17 mouse cellular contexts compared by ENCODE assay signal in the genomic region with DNA sequence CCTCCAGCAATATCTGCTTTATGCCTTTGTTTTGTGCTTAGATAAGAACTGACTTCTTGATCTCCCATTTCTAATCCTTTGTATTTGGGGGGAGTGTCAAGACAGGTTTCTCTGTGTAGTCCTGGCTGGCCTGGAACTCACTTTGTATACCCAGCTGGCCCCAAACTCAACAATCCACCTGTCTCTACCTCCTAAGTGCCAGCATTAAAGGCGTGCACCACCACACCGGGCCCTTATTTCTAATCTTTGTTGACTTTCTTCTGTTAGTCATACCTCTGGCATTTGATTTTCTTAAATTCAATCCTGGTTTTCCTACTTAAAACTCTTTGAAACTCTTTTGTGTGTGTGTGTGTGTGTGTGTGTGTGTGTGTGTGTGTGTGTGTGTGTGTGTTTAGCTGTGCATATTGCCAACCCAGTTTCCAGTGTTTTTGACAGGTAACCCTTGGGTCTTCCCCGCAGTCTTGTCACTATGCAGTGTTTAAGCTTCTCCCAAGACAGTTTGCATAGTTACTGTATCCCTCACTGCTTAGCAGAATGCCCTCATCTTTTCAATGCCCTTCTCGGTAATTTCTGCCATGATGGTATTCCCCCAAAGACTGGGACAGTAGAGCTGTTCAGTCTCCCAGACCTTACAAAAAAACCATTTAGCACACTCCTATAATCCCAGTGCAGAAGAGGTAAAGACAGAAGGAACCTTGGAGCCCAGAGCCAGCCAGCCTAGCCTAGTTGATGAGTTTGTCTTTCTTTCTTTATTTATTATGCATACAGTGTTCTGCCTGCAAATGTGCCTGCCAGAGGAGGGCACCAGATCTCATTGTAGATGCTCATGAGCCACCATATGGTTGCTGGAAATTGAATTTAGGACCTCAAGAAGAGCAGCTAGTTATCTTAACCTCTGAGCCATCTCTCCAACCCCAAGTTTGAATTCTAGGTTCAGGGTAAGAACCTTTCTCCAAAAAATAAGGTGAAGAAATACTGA. TPM values are rescaled to one million over a fixed set of nuclear protein-coding genes. Genes with fewer than 3 reads are reported as not detected.
DNase-seq lines count a peak whose midpoint lies in the region; ATAC-seq and TF ChIP-seq lines count a peak whose summit lies in the region.
"Had no signal": no experiment of that assay in that cellular context is flagged by ENCODE, and none has a peak within 500 bp of the region (broad histone marks: within the 10 kb centered on the region; RNA-seq: fewer than 3 reads in every experiment).

No protein-coding gene starts in this region.

- peak; percentile 39; the same call in 1 of the 2 replicates for TF ChIP-seq EP300 in lung, postnatal 0 days (IDR thresholded peaks at IDR 0.05)

- H3K27me3 ChIP-seq in hindbrain, postnatal 0 days (ENCODE audit: insufficient read depth, low read length): no peaks in the 10 kb centered on the region
- H3K27me3 ChIP-seq in hindbrain, embryonic 10.5 days (ENCODE audit: insufficient read depth, poor library complexity, severe bottlenecking): no peaks in the 10 kb centered on the region
- no peaks in the 10 kb centered on the region for H3K27me3 ChIP-seq in lung, postnatal 0 days (replicated peaks; ENCODE audit: insufficient read depth, low read length)
- no peaks in the 10 kb centered on the region for H3K27me3 ChIP-seq in stomach, embryonic 16.5 days (ENCODE audit: control insufficient read depth, insufficient read depth, low read length)
- H3K27me3 ChIP-seq: embryonic facial prominence, embryonic 13.5 days; kidney, embryonic 15.5 days; limb, embryonic 13.5 days had no signal

- no peak overlapping the region for H3K4me3 ChIP-seq in hindbrain, postnatal 0 days (ENCODE audit: low read length)
- H3K4me3 ChIP-seq in hindbrain, embryonic 10.5 days: no peak overlapping the region
- no peak overlapping the region for H3K4me3 ChIP-seq in lung, postnatal 0 days (ENCODE audit: low read depth, low read length)
- no peak overlapping the region for H3K4me3 ChIP-seq in cortical plate, adult 2 months (ENCODE audit: insufficient read depth, low read length)
- H3K4me3 ChIP-seq in stomach, embryonic 16.5 days (replicated peaks; ENCODE audit: low read length): no peak overlapping the region
- H3K4me3 ChIP-seq: embryonic facial prominence, embryonic 13.5 days; forebrain, embryonic 10.5 days; kidney, embryonic 15.5 days; limb, embryonic 13.5 days had no signal

- peaks cover 9% of the 10 kb centered on the region; the same call in 1 of the 2 replicates for H3K36me3 ChIP-seq in hindbrain, postnatal 0 days (ENCODE audit: insufficient read depth, low read length)
- H3K36me3 ChIP-seq in hindbrain, embryonic 10.5 days: peaks cover 47% of the 10 kb centered on the region
- no peaks in the 10 kb centered on the region for H3K36me3 ChIP-seq in lung, postnatal 0 days (ENCODE audit: insufficient read depth, low read length)
- H3K36me3 ChIP-seq in stomach, embryonic 16.5 days (ENCODE audit: control insufficient read depth, insufficient read depth, low read length): peaks cover 11% of the 10 kb centered on the region

- DNase-seq in hindbrain, postnatal 0 days (ENCODE audit: low spot score): no peak
- no peak for DNase-seq in hindbrain, embryonic 10.5 days (ENCODE audit: low spot score)
- DNase-seq in lung, postnatal 0 days (ENCODE audit: low spot score): peak; percentile 73
- no peak for DNase-seq in lung, postnatal 10 days
- DNase-seq: cerebellum, adult 11-12 months; cerebellum, postnatal 36 days; heart, postnatal 36 days; midbrain, embryonic 14.5 days had no signal

- no peak for TF ChIP-seq POLR2A in cortical plate, adult 2 months (IDR thresholded peaks at IDR 0.05; ENCODE audit: extremely low read depth, insufficient read depth, low read length)

- H3K4me1 ChIP-seq in hindbrain, postnatal 0 days (ENCODE audit: insufficient read depth, low read length): no peaks in the 10 kb centered on the region
- no peaks in the 10 kb centered on the region for H3K4me1 ChIP-seq in hindbrain, embryonic 10.5 days (replicated peaks)
- H3K4me1 ChIP-seq in lung, postnatal 0 days (ENCODE audit: insufficient read depth, low read depth, low read length): no peaks in the 10 kb centered on the region
- H3K4me1 ChIP-seq in cortical plate, adult 2 months (ENCODE audit: control insufficient read depth, insufficient read depth, low read length): no peaks in the 10 kb centered on the region
- no peaks in the 10 kb centered on the region for H3K4me1 ChIP-seq in stomach, embryonic 16.5 days (ENCODE audit: control insufficient read depth, insufficient read depth, low read length)
- H3K4me1 ChIP-seq: embryonic facial prominence, embryonic 13.5 days; forebrain, embryonic 10.5 days; kidney, embryonic 15.5 days; limb, embryonic 13.5 days had no signal

- 91% methylated on average over 4 of the region's 4 CpGs for WGBS in hindbrain, postnatal 0 days
- WGBS in hindbrain, embryonic 10.5 days: 92% methylated on average over 4 of the region's 4 CpGs
- 67% methylated on average over 4 of the region's 4 CpGs for WGBS in lung, postnatal 0 days
- 69% methylated on average over 4 of the region's 4 CpGs for WGBS in stomach, embryonic 16.5 days

- peak; percentile 19; the same call in 1 of the 2 replicates for TF ChIP-seq CTCF in hindbrain, postnatal 0 days (IDR thresholded peaks at IDR 0.05; ENCODE audit: low read depth)
- TF ChIP-seq CTCF in lung, postnatal 0 days (IDR thresholded peaks at IDR 0.05): peak; percentile 38
- peak; percentile 28; the same call in 1 of the 2 replicates for TF ChIP-seq CTCF in cortical plate, adult 2 months (IDR thresholded peaks at IDR 0.05; ENCODE audit: extremely low read depth, insufficient read depth, low read length)

- no peak for ATAC-seq in hindbrain, postnatal 0 days
- ATAC-seq in lung, postnatal 0 days: peak; percentile 84
- peak; percentile 90 for ATAC-seq in stomach, embryonic 16.5 days (ENCODE audit: insufficient read depth, low FRiP score)
- ATAC-seq in granulocyte monocyte progenitor cell, adult 5-6 weeks (replicated peaks; ENCODE audit: poor library complexity, severe bottlenecking): no peak
- no peak for ATAC-seq in cerebellum, adult (ENCODE audit: insufficient number of reproducible peaks, low FRiP score, low TSS enrichment)

- H3K9ac ChIP-seq in hindbrain, postnatal 0 days (replicated peaks; ENCODE audit: low read length): no peak overlapping the region
- H3K9ac ChIP-seq in lung, postnatal 0 days (replicated peaks; ENCODE audit: low read depth): no peak overlapping the region
- H3K9ac ChIP-seq in stomach, embryonic 16.5 days (ENCODE audit: low read length): no peak overlapping the region
- H3K9ac ChIP-seq: embryonic facial prominence, embryonic 13.5 days; kidney, embryonic 15.5 days; limb, embryonic 13.5 days had no signal

- H3K4me2 ChIP-seq in hindbrain, postnatal 0 days (ENCODE audit: low read depth, low read length): no peak overlapping the region
- H3K4me2 ChIP-seq in lung, postnatal 0 days (replicated peaks; ENCODE audit: low read depth, low read length): no peak overlapping the region
- no peak overlapping the region for H3K4me2 ChIP-seq in stomach, embryonic 16.5 days (ENCODE audit: low read depth, low read length)
- H3K4me2 ChIP-seq: embryonic facial prominence, embryonic 13.5 days; heart, embryonic 11.5 days; kidney, embryonic 15.5 days; limb, embryonic 13.5 days had no signal

- no peaks in the 10 kb centered on the region for H3K9me3 ChIP-seq in hindbrain, postnatal 0 days (ENCODE audit: low read length)
- H3K9me3 ChIP-seq in hindbrain, embryonic 10.5 days: no peaks in the 10 kb centered on the region
- no peaks in the 10 kb centered on the region for H3K9me3 ChIP-seq in lung, postnatal 0 days (ENCODE audit: low read length)
- no peaks in the 10 kb centered on the region for H3K9me3 ChIP-seq in stomach, embryonic 16.5 days (replicated peaks; ENCODE audit: control insufficient read depth, low read length)
- H3K9me3 ChIP-seq: embryonic facial prominence, embryonic 13.5 days; forebrain, embryonic 10.5 days; kidney, embryonic 15.5 days; limb, embryonic 13.5 days had no signal

- no peak overlapping the region for H3K27ac ChIP-seq in hindbrain, postnatal 0 days
- no peak overlapping the region for H3K27ac ChIP-seq in hindbrain, embryonic 10.5 days
- peak overlapping the region; percentile 35; the same call in 1 of the 2 replicates for H3K27ac ChIP-seq in lung, postnatal 0 days (ENCODE audit: low read length)
- no peak overlapping the region for H3K27ac ChIP-seq in cortical plate, adult 2 months (ENCODE audit: insufficient read depth, low read length)
- H3K27ac ChIP-seq in stomach, embryonic 16.5 days (ENCODE audit: low read length): peak overlapping the region; percentile 57; the same call in 1 of the 2 replicates
- H3K27ac ChIP-seq: embryonic facial prominence, embryonic 13.5 days; forebrain, embryonic 10.5 days; kidney, embryonic 15.5 days; limb, embryonic 13.5 days had no signal

RNA-seq across cellular contexts. Expression of a gene that starts 38.3 kb away (rescaled TPM):
- 28.9 and 37.1 TPM in 2 replicates for total RNA-seq in hindbrain, postnatal 0 days (2014; rRNA removed)
- polyA plus RNA-seq in hindbrain, postnatal 0 days (2015; fragmentation: Nextera tagmentation; extraction: Ambion mirVana): 3.7 and 4.4 TPM in 2 replicates
- polyA plus RNA-seq in hindbrain, embryonic 10.5 days (2016; fragmentation: Nextera tagmentation; extraction: Ambion mirVana): 6.5 and 7.3 TPM in 2 replicates
- 3.3 and 4.7 TPM in 2 replicates for polyA plus RNA-seq in lung, postnatal 0 days (2015; fragmentation: Nextera tagmentation; extraction: Ambion mirVana)
- polyA plus RNA-seq in cortical plate, adult 2 months (2012; rRNA removed): 18.4 and 20.2 TPM in 2 replicates
- 4.7 and 5.9 TPM in 2 replicates for polyA plus RNA-seq in stomach, embryonic 16.5 days (2015; fragmentation: Nextera tagmentation; extraction: Ambion mirVana)
- total RNA-seq in granulocyte monocyte progenitor cell, adult 5-6 weeks (2014; fragmentation: Nextera tagmentation): 0.73 and 1.7 TPM in 2 replicates
- 0.09 TPM in 1 of 2 replicates, not detected in the other for total RNA-seq in granulocyte monocyte progenitor cell, adult 5-6 weeks (2017)

Comparison
In these comparisons a context has a peak if more than half of its experiments do, and no peak if none do; other contexts are left out.
1. ATAC-seq: peak in lung, postnatal 0 days (single experiment) and stomach, embryonic 16.5 days (single experiment); none in hindbrain, postnatal 0 days (single experiment), granulocyte monocyte progenitor cell, adult 5-6 weeks (single experiment) and cerebellum, adult (single experiment).
2. H3K27ac ChIP-seq: peak in lung, postnatal 0 days (single experiment) and stomach, embryonic 16.5 days (single experiment); none in hindbrain, postnatal 0 days (single experiment), hindbrain, embryonic 10.5 days (single experiment) and cortical plate, adult 2 months (single experiment).
3. Peak in every context shown above with its lines, with median percentiles within 50 percentile points of each other: CTCF ChIP-seq.